ENCODE assay signal across 14 mouse cellular contexts in the genomic region with DNA sequence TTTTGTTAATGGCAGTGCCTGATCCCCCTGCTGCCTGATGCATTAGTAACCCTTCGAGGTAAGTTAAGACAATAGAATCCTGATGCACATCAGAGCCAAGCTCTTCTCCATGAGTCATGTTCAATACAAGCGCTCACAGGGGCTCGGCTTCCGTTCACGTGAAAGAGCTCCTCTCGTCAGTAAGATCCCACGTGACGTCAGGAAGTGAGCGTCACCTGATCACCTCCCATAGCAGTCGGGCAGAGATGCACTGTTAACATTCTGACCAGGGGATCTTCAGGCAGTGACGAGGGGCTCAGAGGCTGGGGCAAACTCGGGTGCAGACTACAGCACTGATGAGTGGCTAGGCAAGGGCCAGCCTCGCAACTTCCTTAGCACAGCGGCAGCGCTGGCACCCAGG.
DNase-seq lines count a peak whose midpoint lies in the region; ATAC-seq and TF ChIP-seq lines count a peak whose summit lies in the region.
"Had no signal": no experiment of that assay in that cellular context is flagged by ENCODE, and none has a peak within 500 bp of the region (broad histone marks: within the 10 kb centered on the region; RNA-seq: fewer than 3 reads in every experiment).

No protein-coding gene starts in this region.

- H3K27me3 ChIP-seq in heart, embryonic 11.5 days (ENCODE audit: control insufficient read depth, insufficient read depth, low read length), result no peaks in the 10 kb centered on the region
- no peaks in the 10 kb centered on the region for H3K27me3 ChIP-seq in MEL (ENCODE audit: control insufficient read depth in 1 of 2, insufficient read depth in 2 of 2, low read length in 2 of 2)
- no peaks in the 10 kb centered on the region for H3K27me3 ChIP-seq in heart, embryonic 15.5 days
- H3K27me3 ChIP-seq in liver, embryonic 13.5 days, result no peaks in the 10 kb centered on the region
- H3K27me3 ChIP-seq: hindbrain, embryonic 15.5 days had no signal

- no peak overlapping the region for H3K4me3 ChIP-seq in heart, embryonic 11.5 days (ENCODE audit: low read depth, low read length)
- no peak overlapping the region for H3K4me3 ChIP-seq in MEL (ENCODE audit: control insufficient read depth in 1 of 2, insufficient read depth in 1 of 2, low read depth in 2 of 2, low read length in 2 of 2)
- H3K4me3 ChIP-seq in heart, embryonic 15.5 days, result no peak overlapping the region
- H3K4me3 ChIP-seq in liver, embryonic 13.5 days (replicated peaks), result 0 out of 2 replicates have a peak overlapping the region, but pooled peaks have one; percentile 33
- H3K4me3 ChIP-seq: hindbrain, embryonic 15.5 days had no signal

- WGBS in heart, embryonic 11.5 days (ENCODE audit: insufficient replicate concordance), result 69% methylated on average over 15 of the region's 15 CpGs
- WGBS in heart, embryonic 15.5 days, result 66% methylated on average over 15 of the region's 15 CpGs
- WGBS in liver, embryonic 13.5 days (ENCODE audit: insufficient replicate concordance), result 70% methylated on average over 15 of the region's 15 CpGs

- no peak overlapping the region for H3K9ac ChIP-seq in heart, embryonic 11.5 days (ENCODE audit: low read depth, low read length)
- H3K9ac ChIP-seq in MEL (ENCODE audit: control insufficient read depth, low read depth, low read length, poor library complexity, severe bottlenecking), result no peak overlapping the region
- no peak overlapping the region for H3K9ac ChIP-seq in heart, embryonic 15.5 days
- H3K9ac ChIP-seq in liver, embryonic 13.5 days, result peak overlapping the region; percentile 61
- H3K9ac ChIP-seq: hindbrain, embryonic 15.5 days had no signal

- peak overlapping the region; percentile 31 for H3K27ac ChIP-seq in heart, embryonic 11.5 days (ENCODE audit: low read depth, low read length)
- H3K27ac ChIP-seq in MEL (ENCODE audit: control insufficient read depth, low read depth, low read length), result peak overlapping the region; percentile 70
- 0 out of 2 replicates have a peak overlapping the region, but pooled peaks have one; percentile 60 for H3K27ac ChIP-seq in heart, embryonic 15.5 days
- peak overlapping the region; percentile 88 for H3K27ac ChIP-seq in liver, embryonic 13.5 days
- H3K27ac ChIP-seq: hindbrain, embryonic 15.5 days had no signal

- no peak for TF ChIP-seq POLR2A in MEL (IDR thresholded peaks at IDR 0.05; ENCODE audit: control insufficient read depth in 1 of 2, insufficient read depth in 1 of 2, low read depth in 1 of 2, low read length in 2 of 2, poor library complexity in 1 of 2)

- peaks cover 7% of the 10 kb centered on the region for H3K79me2 ChIP-seq in MEL (ENCODE audit: control insufficient read depth, insufficient read depth, low read length, poor library complexity)

- no peak; the same call in 1 of the 2 replicates for ATAC-seq in heart, embryonic 11.5 days (replicated peaks; ENCODE audit: insufficient number of reproducible peaks, low FRiP score, low TSS enrichment)
- no peak for ATAC-seq in heart, embryonic 15.5 days (replicated peaks; ENCODE audit: insufficient number of reproducible peaks, insufficient read depth, low FRiP score, low read depth)
- ATAC-seq in liver, embryonic 13.5 days (ENCODE audit: low read depth), result no peak

- no peak for DNase-seq in heart, adult 8-10 months (ENCODE audit: low spot score)
- DNase-seq in MEL (ENCODE audit: low read depth, low spot score), result no peak
- peak; percentile 41 for DNase-seq in liver, embryonic 13.5 days
- no peak for DNase-seq in cerebellum, postnatal 14 days
- no peak for DNase-seq in layer of hippocampus, postnatal 36 days
- no peak for DNase-seq in lung, postnatal 36 days
- DNase-seq: cerebellum, adult 8-10 months; kidney, postnatal 10 days; layer of hippocampus, adult 9-11 months; right cerebral cortex, postnatal 25 days; thymus, postnatal 36 days had no signal

- H3K4me2 ChIP-seq in heart, embryonic 11.5 days, result no peak overlapping the region; the same call in 1 of the 2 replicates
- peak overlapping the region; percentile 18; the same call in 1 of the 2 replicates for H3K4me2 ChIP-seq in heart, embryonic 15.5 days
- peak overlapping the region; percentile 63 for H3K4me2 ChIP-seq in liver, embryonic 13.5 days
- H3K4me2 ChIP-seq: hindbrain, embryonic 15.5 days had no signal

- peaks cover 20% of the 10 kb centered on the region for H3K4me1 ChIP-seq in heart, embryonic 11.5 days (ENCODE audit: control insufficient read depth, insufficient read depth, low read length)
- peaks cover 5 to 16% of the 10 kb centered on the region in 2 experiments; a peak in 3 of 4 replicates for H3K4me1 ChIP-seq in MEL (ENCODE audit: control insufficient read depth in 1 of 2, insufficient read depth in 2 of 2, low read length in 2 of 2)
- peaks cover 28% of the 10 kb centered on the region for H3K4me1 ChIP-seq in heart, embryonic 15.5 days (replicated peaks)
- peaks cover 40% of the 10 kb centered on the region for H3K4me1 ChIP-seq in liver, embryonic 13.5 days (replicated peaks)

- no peak for TF ChIP-seq CTCF in MEL (IDR thresholded peaks at IDR 0.05 in 2 of 3, conservative IDR thresholded peaks at IDR 0.05 in 1 of 3; ENCODE audit: control insufficient read depth in 1 of 3, insufficient read depth in 1 of 3, low read depth in 2 of 3, low read length in 3 of 3, poor library complexity in 1 of 3, severe bottlenecking in 1 of 3)

- no peaks in the 10 kb centered on the region for H3K9me3 ChIP-seq in heart, embryonic 11.5 days (replicated peaks; ENCODE audit: control insufficient read depth, low read length)
- no peaks in the 10 kb centered on the region for H3K9me3 ChIP-seq in MEL (replicated peaks; ENCODE audit: insufficient read depth, low read length)
- no peaks in the 10 kb centered on the region for H3K9me3 ChIP-seq in heart, embryonic 15.5 days (replicated peaks)
- no peaks in the 10 kb centered on the region for H3K9me3 ChIP-seq in liver, embryonic 13.5 days (replicated peaks)
- H3K9me3 ChIP-seq: hindbrain, embryonic 15.5 days had no signal

- no peak for TF ChIP-seq RAD21 in MEL (IDR thresholded peaks at IDR 0.05; ENCODE audit: low read depth, low read length)

- TF ChIP-seq EP300 in MEL (IDR thresholded peaks at IDR 0.05; ENCODE audit: low read depth in 1 of 2, low read length in 2 of 2), result no peak

- H3K36me3 ChIP-seq in heart, embryonic 11.5 days (ENCODE audit: control insufficient read depth, insufficient read depth, low read length), result peaks cover 14% of the 10 kb centered on the region; the same call in 1 of the 2 replicates
- H3K36me3 ChIP-seq in MEL (ENCODE audit: control insufficient read depth in 1 of 2, insufficient read depth in 2 of 2, low read length in 2 of 2), result peaks cover 14 to 17% of the 10 kb centered on the region in 2 experiments
- peaks cover 18% of the 10 kb centered on the region for H3K36me3 ChIP-seq in heart, embryonic 15.5 days
- H3K36me3 ChIP-seq in liver, embryonic 13.5 days, result peaks cover 55% of the 10 kb centered on the region

TF ChIP-seq in MEL, 35 proteins besides CTCF, POLR2A, EP300 and RAD21:
- TF ChIP-seq USF2 (IDR thresholded peaks at IDR 0.05; ENCODE audit: borderline replicate concordance in 1 of 2, insufficient read depth in 1 of 2, low read depth in 1 of 2, low read length in 2 of 2) (no peak), E2F4 (IDR thresholded peaks at IDR 0.05; ENCODE audit: borderline replicate concordance, low read depth, low read length) (no peak), GABPA (IDR thresholded peaks at IDR 0.05; ENCODE audit: low read depth, low read length) (no peak), ELF1 (IDR thresholded peaks at IDR 0.05; ENCODE audit: low read depth, low read length) (no peak), RCOR1 (IDR thresholded peaks at IDR 0.05; ENCODE audit: low read depth, low read length) (no peak), TAL1 (IDR thresholded peaks at IDR 0.05; ENCODE audit: low read length) (no peak), MYB (IDR thresholded peaks at IDR 0.05; ENCODE audit: low read depth, low read length) (no peak), ZMIZ1 (IDR thresholded peaks at IDR 0.05; ENCODE audit: low read depth, low read length) (no peak), MAX (IDR thresholded peaks at IDR 0.05; ENCODE audit: low read length) (no peak), ETS1 (IDR thresholded peaks at IDR 0.05; ENCODE audit: low read depth, low read length) (no peak), NELFE (IDR thresholded peaks at IDR 0.05; ENCODE audit: low read depth, low read length) (no peak)

Comparison
In these comparisons a context has a peak if more than half of its experiments do, and no peak if none do; other contexts are left out.
1. H3K27ac ChIP-seq: peak in every context shown above with its lines; median percentile 88 in liver, embryonic 13.5 days; 70 in MEL; 60 in heart, embryonic 15.5 days; 31 in heart, embryonic 11.5 days.